In genomic region chr1:187779589-187780178, GRCm38 (mm10) we compare ENCODE assay signal across 17 mouse cellular contexts.
DNase-seq lines count a peak whose midpoint lies in the region; ATAC-seq and TF ChIP-seq lines count a peak whose summit lies in the region.
"Had no signal": no experiment of that assay in that cellular context is flagged by ENCODE, and none has a peak within 500 bp of the region (broad histone marks: within the 10 kb centered on the region; RNA-seq: fewer than 3 reads in every experiment).

No protein-coding gene starts in this region.

- no peak overlapping the region for H3K4me3 ChIP-seq in hindbrain, embryonic 13.5 days
- no peak overlapping the region for H3K4me3 ChIP-seq in hindbrain, embryonic 16.5 days (ENCODE audit: low read length)
- no peak overlapping the region for H3K4me3 ChIP-seq in embryonic facial prominence, embryonic 14.5 days (ENCODE audit: low read depth, low read length)
- no peak overlapping the region for H3K4me3 ChIP-seq in lung, postnatal 0 days (ENCODE audit: low read depth, low read length)
- H3K4me3 ChIP-seq: forebrain, embryonic 15.5 days; liver, embryonic 12.5 days; megakaryocyte, embryonic 14.5 days had no signal

- H3K4me1 ChIP-seq in hindbrain, embryonic 13.5 days (replicated peaks), result peaks cover 11% of the 10 kb centered on the region
- H3K4me1 ChIP-seq in hindbrain, embryonic 16.5 days (ENCODE audit: control insufficient read depth, insufficient read depth, low read depth, low read length), result no peaks in the 10 kb centered on the region; the same call in 1 of the 2 replicates
- no peaks in the 10 kb centered on the region; the same call in 1 of the 2 replicates for H3K4me1 ChIP-seq in embryonic facial prominence, embryonic 14.5 days (ENCODE audit: control insufficient read depth, insufficient read depth, low read length)
- no peaks in the 10 kb centered on the region for H3K4me1 ChIP-seq in lung, postnatal 0 days (ENCODE audit: insufficient read depth, low read depth, low read length)
- H3K4me1 ChIP-seq: forebrain, embryonic 15.5 days; liver, embryonic 12.5 days; megakaryocyte, embryonic 14.5 days had no signal

- 25% methylated on average over 10 of the region's 10 CpGs for WGBS in hindbrain, embryonic 13.5 days
- WGBS in hindbrain, embryonic 16.5 days, result 37% methylated on average over 10 of the region's 10 CpGs
- WGBS in embryonic facial prominence, embryonic 14.5 days, result 32% methylated on average over 10 of the region's 10 CpGs
- 65% methylated on average over 10 of the region's 10 CpGs for WGBS in lung, postnatal 0 days

- 0 out of 2 replicates have a peak overlapping the region, but pooled peaks have one; percentile 10 for H3K4me2 ChIP-seq in hindbrain, embryonic 13.5 days
- no peak overlapping the region for H3K4me2 ChIP-seq in hindbrain, embryonic 16.5 days (ENCODE audit: low read length)
- no peak overlapping the region for H3K4me2 ChIP-seq in embryonic facial prominence, embryonic 14.5 days (ENCODE audit: low read depth, low read length)
- H3K4me2 ChIP-seq in lung, postnatal 0 days (replicated peaks; ENCODE audit: low read depth, low read length), result no peak overlapping the region
- H3K4me2 ChIP-seq: forebrain, embryonic 15.5 days; liver, embryonic 12.5 days had no signal

- no peak for ATAC-seq in hindbrain, embryonic 13.5 days (ENCODE audit: low FRiP score)
- no peak for ATAC-seq in hindbrain, embryonic 16.5 days
- ATAC-seq in embryonic facial prominence, embryonic 14.5 days (ENCODE audit: low read depth), result peak; percentile 55
- ATAC-seq in lung, postnatal 0 days, result no peak
- ATAC-seq: forebrain, embryonic 15.5 days; intestine, embryonic 16.5 days; liver, embryonic 12.5 days had no signal

- TF ChIP-seq EP300 in lung, postnatal 0 days (IDR thresholded peaks at IDR 0.05), result no peak

- TF ChIP-seq CTCF in brain, embryonic 14.5 days (IDR thresholded peaks at IDR 0.05; ENCODE audit: borderline replicate concordance, extremely low read depth, insufficient read depth, insufficient read length), result no peak
- no peak for TF ChIP-seq CTCF in lung, postnatal 0 days (IDR thresholded peaks at IDR 0.05)

- DNase-seq in brain, embryonic 14.5 days (ENCODE audit: low read depth), result peak; percentile 69
- DNase-seq in embryonic facial prominence, embryonic 14.5 days (ENCODE audit: low spot score), result peak; percentile 83
- peak; percentile 37 for DNase-seq in mesoderm, embryonic 11.5 days (ENCODE audit: low read depth, low spot score)
- DNase-seq in kidney, postnatal 25 days, result no peak
- no peak for DNase-seq in lung, postnatal 0 days (ENCODE audit: low spot score)
- DNase-seq in kidney, adult 11 months, result no peak
- DNase-seq: adrenal gland, adult 8-10 months; cerebellum, postnatal 10 days; gastrocnemius, postnatal 10 days; heart, postnatal 14 days; kidney, postnatal 10 days had no signal

- peak overlapping the region; percentile 40; the same call in 1 of the 2 replicates for H3K27ac ChIP-seq in hindbrain, embryonic 13.5 days
- no peak overlapping the region for H3K27ac ChIP-seq in hindbrain, embryonic 16.5 days (ENCODE audit: low read depth, low read length)
- no peak overlapping the region for H3K27ac ChIP-seq in embryonic facial prominence, embryonic 14.5 days (replicated peaks; ENCODE audit: low read depth, low read length)
- no peak overlapping the region for H3K27ac ChIP-seq in lung, postnatal 0 days (ENCODE audit: low read length)
- H3K27ac ChIP-seq: forebrain, embryonic 15.5 days; liver, embryonic 12.5 days had no signal

- H3K36me3 ChIP-seq in hindbrain, embryonic 13.5 days, result no peaks in the 10 kb centered on the region
- no peaks in the 10 kb centered on the region for H3K36me3 ChIP-seq in hindbrain, embryonic 16.5 days (ENCODE audit: control insufficient read depth, insufficient read depth, low read length)
- no peaks in the 10 kb centered on the region for H3K36me3 ChIP-seq in embryonic facial prominence, embryonic 14.5 days (ENCODE audit: control insufficient read depth, insufficient read depth, low read length)
- no peaks in the 10 kb centered on the region for H3K36me3 ChIP-seq in lung, postnatal 0 days (ENCODE audit: insufficient read depth, low read length)
- H3K36me3 ChIP-seq: forebrain, embryonic 15.5 days; liver, embryonic 12.5 days had no signal

- H3K9me3 ChIP-seq in hindbrain, embryonic 13.5 days, result no peaks in the 10 kb centered on the region
- no peaks in the 10 kb centered on the region for H3K9me3 ChIP-seq in hindbrain, embryonic 16.5 days (ENCODE audit: control insufficient read depth, low read length)
- no peaks in the 10 kb centered on the region for H3K9me3 ChIP-seq in embryonic facial prominence, embryonic 14.5 days (ENCODE audit: control insufficient read depth, low read length)
- no peaks in the 10 kb centered on the region for H3K9me3 ChIP-seq in lung, postnatal 0 days (ENCODE audit: low read length)
- H3K9me3 ChIP-seq: forebrain, embryonic 15.5 days had no signal

- no peak overlapping the region for H3K9ac ChIP-seq in hindbrain, embryonic 13.5 days
- no peak overlapping the region for H3K9ac ChIP-seq in hindbrain, embryonic 16.5 days (ENCODE audit: low read depth, low read length)
- H3K9ac ChIP-seq in embryonic facial prominence, embryonic 14.5 days (ENCODE audit: low read depth, low read length), result no peak overlapping the region
- no peak overlapping the region for H3K9ac ChIP-seq in lung, postnatal 0 days (replicated peaks; ENCODE audit: low read depth)
- H3K9ac ChIP-seq: forebrain, embryonic 15.5 days; liver, embryonic 12.5 days had no signal

- TF ChIP-seq POLR2A in brain, embryonic 14.5 days (IDR thresholded peaks at IDR 0.05; ENCODE audit: borderline replicate concordance, extremely low read depth, insufficient read depth, insufficient read length, poor library complexity, severe bottlenecking), result no peak

- no peaks in the 10 kb centered on the region for H3K27me3 ChIP-seq in hindbrain, embryonic 13.5 days
- H3K27me3 ChIP-seq in hindbrain, embryonic 16.5 days (replicated peaks; ENCODE audit: control insufficient read depth, insufficient read depth, low read length), result no peaks in the 10 kb centered on the region
- H3K27me3 ChIP-seq in embryonic facial prominence, embryonic 14.5 days (replicated peaks; ENCODE audit: control insufficient read depth, insufficient read depth, low read length), result no peaks in the 10 kb centered on the region
- H3K27me3 ChIP-seq in lung, postnatal 0 days (replicated peaks; ENCODE audit: insufficient read depth, low read length), result no peaks in the 10 kb centered on the region
- H3K27me3 ChIP-seq: forebrain, embryonic 15.5 days; liver, embryonic 12.5 days; megakaryocyte, embryonic 14.5 days had no signal

Comparison
In these comparisons a context has a peak if more than half of its experiments do, and no peak if none do; other contexts are left out.
1. DNase-seq: peak in brain, embryonic 14.5 days (single experiment), embryonic facial prominence, embryonic 14.5 days (single experiment) and mesoderm, embryonic 11.5 days (single experiment); none in kidney, postnatal 25 days (0 of 2), lung, postnatal 0 days (single experiment) and kidney, adult 11 months (single experiment).